Mouse (Mus musculus) embryonic facial prominence, embryonic 12.5 days (tissue): Measurements from ENCODE around the gene Cdc37l1. TPM values are rescaled to one million over a fixed set of nuclear protein-coding genes. Genes with fewer than 3 reads are reported as not detected.

Source experiments
- ATAC-seq: fragments of 200-750 bp; cut with Nextera tagmentation; 2 replicates; pipeline ENCODE4 v1.8.0; 2017; ENCODE audit not compliant: insufficient number of reproducible peaks, insufficient read depth, low FRiP score, low TSS enrichment
- H3K27ac ChIP-seq: fragments of 300-500 bp; sonication (generic); 2 replicates; pipeline ENCODE4 v1.5.1; 2016; ENCODE audit warnings: mild to moderate bottlenecking
- H3K27me3 ChIP-seq: fragments of 300-500 bp; sonication (generic); 2 replicates; pipeline ENCODE4 v1.6.1; 2016; ENCODE audit warnings: mild to moderate bottlenecking, moderate library complexity
- H3K36me3 ChIP-seq: fragments of 300-500 bp; sonication (generic); 2 replicates; pipeline ENCODE4 v1.6.1; 2016; ENCODE audit warnings: mild to moderate bottlenecking
- H3K4me1 ChIP-seq: fragments of 300-500 bp; sonication (generic); 2 replicates; pipeline ENCODE4 v1.6.1; 2016
- H3K4me2 ChIP-seq: fragments of 300-500 bp; sonication (generic); replicated peaks from 2 replicates; pipeline ENCODE4 v1.6.1; 2016; ENCODE audit warnings: mild to moderate bottlenecking, moderate library complexity
- H3K4me3 ChIP-seq: fragments of 300-500 bp; sonication (generic); 2 replicates; pipeline ENCODE4 v1.5.1; 2016; ENCODE audit warnings: mild to moderate bottlenecking
- H3K9ac ChIP-seq: fragments of 300-500 bp; sonication (generic); 2 replicates; pipeline ENCODE4 v1.6.1; 2016; ENCODE audit warnings: mild to moderate bottlenecking, moderate library complexity
- H3K9me3 ChIP-seq: fragments of 300-500 bp; sonication (generic); 2 replicates; pipeline ENCODE4 v1.6.1; 2016; ENCODE audit warnings: mild to moderate bottlenecking, moderate library complexity
- WGBS: fragments of 180-500 bp; shearing (Covaris S2); methylation state at CpG from one replicate; pipeline ENCODE4 v1.1.7; 2016; 5-methylcytosine and 5-hydroxymethylcytosine counted together
- polyA plus RNA-seq: library from polyadenylated mRNA; unstranded; fragments of >200 nt; fragmentation: Nextera tagmentation; extraction: Ambion mirVana; gene quantifications from 2 replicates; pipeline ENCODE4 v1.2.1, GENCODE M21; 2016

Cdc37l1 gene
- polyA plus RNA-seq, 1 experiment from 2014 or later, result 48.3 TPM

- 76% methylated on average over 12 of the region's 12 CpGs for WGBS
- H3K9ac ChIP-seq, result no peak overlapping the region
- ATAC-seq, result no peak
Measured at GRCm38 (mm10) chr19:29049401-29050075, 59.4 kb downstream of the Cdc37l1 start.

GRCm38 (mm10) chr19:29050186-29050980, 60.2 kb downstream of the Cdc37l1 start:
- Histone ChIP-seq H3K27me3 (no peaks in the 10 kb centered on the region), H3K27ac (no peak overlapping the region), H3K4me1 (peaks cover 4% of the 10 kb centered on the region; the same call in 1 of the 2 replicates), H3K36me3 (no peaks in the 10 kb centered on the region), H3K4me3 (no peak overlapping the region), H3K4me2 (no peak overlapping the region), H3K9ac (no peak overlapping the region), H3K9me3 (no peaks in the 10 kb centered on the region)
- WGBS, result 78% methylated on average over 9 of the region's 9 CpGs
- no peak for ATAC-seq

More at GRCm38 (mm10) chr19:29049401-29050075, 59.4 kb downstream of the Cdc37l1 start:
- Histone ChIP-seq H3K4me2 (no peak overlapping the region), H3K9me3 (no peaks in the 10 kb centered on the region), H3K36me3 (no peaks in the 10 kb centered on the region), H3K27me3 (no peaks in the 10 kb centered on the region), H3K4me3 (no peak overlapping the region), H3K27ac (no peak overlapping the region), H3K4me1 (peaks cover 6% of the 10 kb centered on the region; the same call in 1 of the 2 replicates)

- Histone ChIP-seq H3K4me1 (no peaks in the 10 kb centered on the region), H3K9me3 (no peaks in the 10 kb centered on the region), H3K36me3 (no peaks in the 10 kb centered on the region), H3K4me3 (no peak overlapping the region), H3K4me2 (no peak overlapping the region), H3K9ac (no peak overlapping the region), H3K27me3 (no peaks in the 10 kb centered on the region), H3K27ac (no peak overlapping the region)
- WGBS, result 85% methylated on average over 12 of the region's 12 CpGs
- ATAC-seq, result no peak
Measured at GRCm38 (mm10) chr19:29052786-29053185, 62.6 kb downstream of the Cdc37l1 start.

- H3K4me2 ChIP-seq, result no peak overlapping the region
- H3K9me3 ChIP-seq, result no peaks in the 10 kb centered on the region
- no peaks in the 10 kb centered on the region for H3K36me3 ChIP-seq
- H3K27me3 ChIP-seq, result no peaks in the 10 kb centered on the region
- no peak overlapping the region for H3K27ac ChIP-seq
- no peaks in the 10 kb centered on the region for H3K4me1 ChIP-seq
- ATAC-seq, result no peak
- no peak overlapping the region for H3K4me3 ChIP-seq
- WGBS, result 66% methylated on average over 6 of the region's 6 CpGs
- H3K9ac ChIP-seq, result no peak overlapping the region
Measured at GRCm38 (mm10) chr19:29054594-29054993, 64.4 kb downstream of the Cdc37l1 start.

- Histone ChIP-seq H3K9me3 (no peaks in the 10 kb centered on the region), H3K4me3 (no peak overlapping the region), H3K4me1 (no peaks in the 10 kb centered on the region), H3K27me3 (no peaks in the 10 kb centered on the region), H3K4me2 (no peak overlapping the region), H3K36me3 (no peaks in the 10 kb centered on the region), H3K27ac (no peak overlapping the region), H3K9ac (no peak overlapping the region)
- no peak for ATAC-seq
- 88% methylated on average over 4 of the region's 4 CpGs for WGBS
Measured at GRCm38 (mm10) chr19:29055469-29055868, 65.3 kb downstream of the Cdc37l1 start.

DNA sequence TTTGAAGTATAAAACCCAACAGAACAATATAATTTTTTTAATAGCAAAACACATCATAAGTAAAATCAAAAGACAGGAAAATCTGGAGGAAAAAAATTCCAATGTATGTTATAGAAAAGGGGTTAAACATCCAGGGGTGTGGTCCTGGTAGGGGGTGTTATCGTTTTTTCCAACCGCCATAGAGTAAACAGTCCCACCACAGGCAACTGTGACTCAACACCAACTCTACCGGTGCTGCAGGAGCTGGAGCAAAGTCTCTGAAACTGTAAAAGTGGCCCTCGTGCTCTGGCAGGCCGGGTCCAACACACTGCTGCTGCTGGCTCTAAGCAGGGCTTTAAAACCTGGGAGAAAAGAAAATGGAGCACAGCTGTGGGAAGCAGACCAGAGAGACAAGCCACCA, 68.6 kb downstream of the Cdc37l1 start:
- Histone ChIP-seq H3K27me3 (no peaks in the 10 kb centered on the region), H3K4me1 (no peaks in the 10 kb centered on the region), H3K4me3 (no peak overlapping the region), H3K27ac (no peak overlapping the region), H3K9ac (no peak overlapping the region), H3K9me3 (no peaks in the 10 kb centered on the region), H3K36me3 (no peaks in the 10 kb centered on the region), H3K4me2 (no peak overlapping the region)
- WGBS, result 89% methylated on average over 5 of the region's 5 CpGs
- no peak for ATAC-seq

- Histone ChIP-seq H3K36me3 (no peaks in the 10 kb centered on the region), H3K4me2 (no peak overlapping the region), H3K27me3 (no peaks in the 10 kb centered on the region), H3K4me3 (no peak overlapping the region), H3K9me3 (no peaks in the 10 kb centered on the region), H3K4me1 (no peaks in the 10 kb centered on the region), H3K27ac (no peak overlapping the region), H3K9ac (no peak overlapping the region)
- no peak for ATAC-seq
- 82% methylated on average over 2 of the region's 2 CpGs for WGBS
Measured at GRCm38 (mm10) chr19:29059688-29060087, 69.5 kb downstream of the Cdc37l1 start.

DNA sequence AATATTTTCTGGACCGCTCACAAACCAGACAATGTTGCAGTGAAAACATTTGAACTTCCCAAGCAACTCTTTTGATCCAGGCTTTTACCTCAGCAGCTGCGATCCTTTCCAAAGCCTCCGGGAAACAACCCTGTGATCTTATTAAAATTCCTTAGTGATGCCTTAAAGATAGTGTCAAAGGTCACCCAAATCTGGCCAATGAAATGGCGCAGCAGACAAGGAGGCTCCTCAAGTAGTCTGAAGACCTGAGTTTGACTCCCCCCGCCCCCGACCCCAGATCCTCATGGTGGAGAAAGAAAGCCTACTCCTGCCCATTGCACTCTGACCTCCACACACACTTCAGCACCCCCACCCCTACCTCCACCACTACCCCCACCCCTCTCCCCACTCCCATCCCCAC, 70.1 kb downstream of the Cdc37l1 start:
- H3K4me2 ChIP-seq, result no peak overlapping the region
- H3K27ac ChIP-seq, result no peak overlapping the region
- no peaks in the 10 kb centered on the region for H3K9me3 ChIP-seq
- no peaks in the 10 kb centered on the region for H3K36me3 ChIP-seq
- WGBS, result 10% methylated on average over 6 of the region's 6 CpGs
- no peak overlapping the region for H3K4me3 ChIP-seq
- no peak overlapping the region for H3K9ac ChIP-seq
- no peaks in the 10 kb centered on the region for H3K4me1 ChIP-seq
- no peaks in the 10 kb centered on the region for H3K27me3 ChIP-seq
- ATAC-seq, result no peak

GRCm38 (mm10) chr19:29063009-29063408, 72.9 kb downstream of the Cdc37l1 start:
- Histone ChIP-seq H3K4me3 (no peak overlapping the region), H3K36me3 (no peaks in the 10 kb centered on the region), H3K9me3 (no peaks in the 10 kb centered on the region), H3K27ac (no peak overlapping the region), H3K27me3 (no peaks in the 10 kb centered on the region), H3K4me2 (no peak overlapping the region), H3K9ac (no peak overlapping the region), H3K4me1 (no peaks in the 10 kb centered on the region)
- no peak for ATAC-seq
- 83% methylated on average over 5 of the region's 5 CpGs for WGBS

DNA sequence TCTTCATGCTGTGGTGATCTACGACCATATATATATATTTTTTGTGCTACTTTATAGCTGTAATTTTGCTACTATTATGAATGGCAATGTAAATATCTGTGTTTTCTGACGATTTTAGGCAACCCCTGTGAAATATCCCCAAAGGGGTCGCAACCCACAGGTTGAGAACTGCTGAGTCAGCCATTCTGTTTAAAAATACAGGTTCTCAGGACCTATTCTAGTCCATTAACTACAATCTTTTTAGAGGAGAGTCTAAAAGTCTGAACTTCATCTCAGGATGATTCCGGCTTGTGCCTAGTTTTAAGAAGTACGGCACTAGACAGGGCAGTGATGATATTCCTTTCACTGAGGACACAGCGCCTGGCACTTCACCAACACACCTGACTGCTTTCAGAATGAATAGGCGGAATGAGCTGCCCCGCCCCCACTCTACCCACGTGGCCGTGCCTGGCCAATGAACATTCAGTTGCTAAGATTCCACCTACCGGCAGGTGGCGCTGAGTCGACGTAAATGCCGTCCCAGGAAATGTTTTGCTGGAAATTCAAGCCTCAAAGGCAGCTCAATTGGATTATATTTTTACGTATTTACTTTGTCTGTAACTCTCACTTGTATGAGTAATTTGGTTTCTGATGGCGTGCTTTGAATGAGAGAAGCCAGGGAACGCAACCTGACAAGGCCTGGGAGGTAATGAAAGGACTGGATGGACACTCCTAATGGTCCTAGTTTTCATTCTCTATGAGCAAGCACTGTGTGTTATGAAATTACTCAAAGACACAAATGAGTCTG, 73.6 kb downstream of the Cdc37l1 start:
- no peaks in the 10 kb centered on the region for H3K4me1 ChIP-seq
- peak overlapping the region; percentile 36 for H3K4me2 ChIP-seq
- no peak overlapping the region for H3K4me3 ChIP-seq
- 15% methylated on average over 18 of the region's 18 CpGs for WGBS
- no peak overlapping the region for H3K9ac ChIP-seq
- no peaks in the 10 kb centered on the region for H3K9me3 ChIP-seq
- no peaks in the 10 kb centered on the region for H3K36me3 ChIP-seq
- H3K27ac ChIP-seq, result no peak overlapping the region
- no peaks in the 10 kb centered on the region for H3K27me3 ChIP-seq
- ATAC-seq, result no peak; the same call in 1 of the 2 replicates

- Histone ChIP-seq H3K9me3 (no peaks in the 10 kb centered on the region), H3K4me3 (no peak overlapping the region), H3K4me1 (0 out of 2 replicates have a peak, but pooled peaks cover 3% of the 10 kb centered on the region), H3K4me2 (no peak overlapping the region), H3K27ac (no peak overlapping the region), H3K9ac (no peak overlapping the region), H3K36me3 (no peaks in the 10 kb centered on the region), H3K27me3 (no peaks in the 10 kb centered on the region)
- no peak for ATAC-seq
- WGBS, result 63% methylated on average over 9 of the region's 9 CpGs
Measured at GRCm38 (mm10) chr19:29064451-29065102, 74.4 kb downstream of the Cdc37l1 start.
